Mouse (Mus musculus): ENCODE measurements at regions not wholly inside any gene's neighbourhood (a gene's known extent, or its start where the extent isn't known, plus 50 kb on each side); places are given as distances from the start of the nearest gene placed in this dataset.

DNA sequence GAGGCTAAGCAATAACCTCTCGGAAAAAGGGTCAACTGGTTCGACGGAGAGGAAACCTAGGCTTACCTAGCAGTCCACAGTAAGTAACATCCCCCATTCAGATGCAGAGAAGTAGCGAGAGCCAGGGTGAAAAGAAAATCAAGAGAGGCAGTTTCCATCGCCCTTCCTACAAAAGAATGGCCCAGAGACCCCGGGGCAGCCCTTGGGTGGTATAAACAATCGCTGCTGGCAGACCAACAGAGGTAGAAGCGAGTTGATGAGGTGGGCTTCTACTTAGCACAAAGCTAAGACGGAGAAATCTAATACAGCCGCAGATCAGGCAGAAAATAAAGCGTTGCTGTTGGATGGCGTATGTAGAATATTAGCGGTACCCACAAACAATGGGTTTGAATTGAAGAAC, 57.8 kb upstream of the Arl15 start:
- peak; percentile 31 for DNase-seq (ENCODE audit: low read depth, low spot score)

DNA sequence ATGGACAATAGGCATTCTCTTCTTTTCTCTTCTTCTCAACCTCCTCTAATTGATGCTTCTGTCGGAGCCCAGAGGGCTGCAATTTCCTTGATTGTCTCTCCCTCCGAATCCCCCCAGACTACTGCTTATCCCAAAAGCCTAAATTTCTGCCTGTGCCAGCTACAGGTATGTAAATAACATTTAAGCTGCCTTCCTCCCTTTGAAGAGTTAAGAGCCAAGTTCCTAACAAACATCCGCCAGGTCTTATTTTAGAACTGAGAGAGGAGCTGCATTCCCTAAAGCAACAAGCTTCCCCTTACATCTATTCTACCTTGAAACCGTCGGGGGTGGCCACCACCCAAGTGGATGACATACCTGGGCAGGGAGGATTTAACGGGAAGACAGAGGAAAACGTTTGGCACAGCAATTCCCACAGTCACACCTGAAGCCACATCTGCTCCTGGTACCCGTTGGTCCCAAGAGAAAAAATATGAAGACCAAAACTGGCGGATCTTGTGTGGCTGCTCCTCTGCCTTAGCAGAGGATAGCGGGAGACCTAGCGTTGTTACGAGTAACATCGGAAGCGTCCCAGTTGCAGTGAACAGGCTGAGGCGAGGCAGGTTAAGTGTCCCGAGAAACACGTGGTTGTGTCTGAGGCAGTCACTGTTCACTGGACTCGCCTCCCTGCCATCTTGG, 58.6 kb upstream of the Arl15 start:
- DNase-seq (ENCODE audit: low read depth, low spot score), result peak; percentile 60

DNA sequence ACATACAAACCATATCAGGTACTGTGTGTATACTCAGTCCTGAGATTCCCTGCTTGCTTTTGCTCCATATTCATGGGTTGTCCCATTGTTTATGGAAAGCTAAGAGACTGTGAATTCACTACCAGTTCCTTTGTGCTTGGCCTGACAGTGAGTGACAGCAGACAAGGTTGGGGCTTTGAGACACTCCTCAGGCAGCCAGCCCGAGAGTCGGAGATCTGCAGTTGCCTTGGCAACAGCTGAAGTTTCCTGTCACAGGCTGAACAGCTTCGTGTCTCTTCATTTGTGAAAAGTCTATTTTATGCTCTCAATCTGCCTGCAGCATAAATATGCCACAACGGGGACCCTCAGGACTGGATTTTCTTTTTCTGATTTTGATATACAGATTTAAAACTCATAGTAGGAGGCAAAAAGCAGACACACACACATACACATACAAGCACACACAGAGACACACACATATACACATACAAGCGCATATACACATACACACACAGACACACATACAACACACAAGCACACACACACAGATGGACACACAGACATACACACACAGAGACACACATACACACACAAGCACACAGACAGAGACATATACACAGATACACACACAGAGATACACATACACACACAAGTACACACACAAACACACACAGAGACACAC, 60.0 kb upstream of the Arl15 start:
- peak; percentile 84 for DNase-seq (ENCODE audit: low read depth, low spot score)

DNA sequence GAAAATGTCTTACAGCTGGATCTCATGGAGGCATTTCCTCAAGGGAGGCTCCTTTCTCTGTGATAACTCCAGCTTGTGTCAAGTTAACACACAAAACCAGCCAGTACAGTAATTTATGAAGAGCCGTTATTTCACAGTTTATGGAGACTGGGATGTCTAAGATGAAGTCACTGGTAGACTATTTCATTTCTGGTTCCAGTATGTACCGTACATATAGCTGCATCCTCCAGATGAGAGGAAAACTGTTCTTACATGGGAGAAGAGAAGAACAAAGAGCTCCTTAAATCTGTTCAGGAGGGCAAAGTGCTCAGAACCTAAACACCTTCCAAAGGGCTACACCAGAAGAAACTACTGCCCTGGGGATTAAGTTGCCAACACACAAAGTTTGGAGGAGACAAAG, 60.6 kb upstream of the Arl15 start:
- no peak for DNase-seq (ENCODE audit: low read depth, low spot score)

DNA sequence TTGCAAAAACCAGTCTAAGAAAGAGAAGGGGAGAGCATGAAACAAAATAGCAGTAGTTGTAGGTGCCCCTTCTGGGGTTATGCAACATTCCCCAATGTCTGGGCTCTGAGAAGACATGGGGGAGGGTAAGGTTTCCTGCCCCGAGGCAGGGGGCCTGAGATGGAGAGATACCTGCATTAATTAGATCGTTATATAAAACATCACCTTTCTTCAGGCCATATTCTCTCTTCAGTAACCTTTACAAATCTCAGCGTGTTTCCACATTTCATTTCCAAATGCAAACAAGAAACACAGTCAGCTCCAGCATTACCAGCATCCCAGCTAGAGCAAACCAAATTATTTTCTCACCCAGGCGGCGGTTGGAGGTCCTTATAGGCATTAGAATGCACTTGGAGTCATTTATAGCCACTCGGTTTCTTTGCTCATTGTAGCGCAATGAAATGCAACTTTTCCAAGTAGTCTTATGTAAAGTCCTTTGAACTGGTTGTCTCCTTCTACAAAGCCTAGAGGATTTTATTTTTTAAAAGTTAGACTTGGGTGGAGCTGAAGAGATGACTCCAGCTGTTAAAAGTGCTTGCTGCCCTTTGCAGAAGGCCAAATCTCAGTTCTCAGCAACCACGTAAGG, 63.4 kb upstream of the Arl15 start:
- DNase-seq (ENCODE audit: low read depth, low spot score), result peak; percentile 64

DNA sequence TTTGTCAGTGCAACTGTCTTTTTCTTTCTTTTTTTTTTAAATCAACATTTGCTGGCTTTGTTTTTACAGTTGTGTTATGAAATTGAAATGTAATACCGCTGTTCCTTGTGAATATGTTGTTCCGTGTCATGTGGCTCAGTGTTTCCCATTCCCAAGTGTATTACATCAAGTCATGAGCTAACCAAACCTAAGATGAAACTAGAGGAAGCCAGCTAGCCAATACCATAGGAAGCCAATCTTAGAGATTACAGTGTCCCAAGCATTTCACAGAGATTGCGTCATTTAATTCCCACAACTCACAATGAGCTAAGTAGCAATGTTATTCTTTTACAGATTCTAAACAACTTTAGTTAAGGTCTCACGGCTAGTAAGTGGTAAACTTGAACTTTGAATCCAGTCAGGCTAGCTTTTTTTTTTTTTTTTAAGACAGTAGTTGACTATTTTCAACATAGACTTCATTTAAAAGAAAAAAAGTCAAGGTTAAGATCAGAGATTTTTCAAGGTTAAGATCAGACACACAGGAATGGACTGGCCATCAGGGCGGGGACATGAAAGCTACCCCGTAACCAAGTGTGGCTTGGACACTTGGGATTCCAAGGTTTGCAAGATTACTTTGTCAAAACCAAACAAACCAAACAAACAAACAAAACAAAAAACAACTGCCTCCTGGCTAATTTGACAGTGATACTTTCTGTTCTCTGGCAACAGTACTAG, 64.1 kb upstream of the Arl15 start:
- DNase-seq (ENCODE audit: low read depth, low spot score), result peak; percentile 20

DNA sequence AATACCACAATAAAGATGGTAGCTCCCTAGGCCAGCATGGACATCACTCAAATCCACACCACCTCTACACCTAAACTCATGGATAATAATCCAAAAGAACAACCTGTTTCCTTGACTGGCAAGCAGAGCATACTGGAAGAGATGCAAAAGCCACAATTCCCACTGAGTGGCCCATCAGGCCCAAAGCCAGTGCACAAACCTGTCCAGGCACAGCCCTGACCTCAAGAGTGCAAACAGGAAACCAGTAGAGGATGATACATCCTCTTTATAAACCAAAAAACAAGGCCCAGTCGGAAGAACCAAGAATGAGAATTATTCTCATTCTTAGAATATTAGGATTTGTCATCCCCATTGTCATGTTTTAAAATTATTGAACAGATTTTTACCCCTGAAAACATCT, 64.7 kb upstream of the Arl15 start:
- DNase-seq (ENCODE audit: low read depth, low spot score), result no peak

DNA sequence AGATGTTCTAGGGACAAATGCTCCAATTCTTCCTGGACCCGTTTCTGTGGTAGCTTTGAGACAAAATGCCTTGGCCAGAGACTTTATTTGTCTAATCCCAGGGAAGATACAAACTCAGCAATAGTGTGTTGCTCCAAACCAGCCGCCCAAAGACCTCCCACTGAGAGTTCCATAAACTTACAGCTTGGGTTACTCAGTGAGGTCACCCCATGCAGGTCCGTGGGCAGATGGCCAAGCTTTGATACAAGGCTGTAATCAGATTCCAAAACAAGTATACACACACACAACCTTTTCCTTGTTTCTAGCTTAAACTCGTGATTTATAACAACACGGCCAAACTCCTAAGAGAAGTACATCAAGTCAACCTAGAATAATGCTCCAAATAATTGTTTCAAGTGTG, 64.6 kb upstream of the Hspb3 start:
- DNase-seq (ENCODE audit: low read depth, low spot score), result peak; percentile 42

DNA sequence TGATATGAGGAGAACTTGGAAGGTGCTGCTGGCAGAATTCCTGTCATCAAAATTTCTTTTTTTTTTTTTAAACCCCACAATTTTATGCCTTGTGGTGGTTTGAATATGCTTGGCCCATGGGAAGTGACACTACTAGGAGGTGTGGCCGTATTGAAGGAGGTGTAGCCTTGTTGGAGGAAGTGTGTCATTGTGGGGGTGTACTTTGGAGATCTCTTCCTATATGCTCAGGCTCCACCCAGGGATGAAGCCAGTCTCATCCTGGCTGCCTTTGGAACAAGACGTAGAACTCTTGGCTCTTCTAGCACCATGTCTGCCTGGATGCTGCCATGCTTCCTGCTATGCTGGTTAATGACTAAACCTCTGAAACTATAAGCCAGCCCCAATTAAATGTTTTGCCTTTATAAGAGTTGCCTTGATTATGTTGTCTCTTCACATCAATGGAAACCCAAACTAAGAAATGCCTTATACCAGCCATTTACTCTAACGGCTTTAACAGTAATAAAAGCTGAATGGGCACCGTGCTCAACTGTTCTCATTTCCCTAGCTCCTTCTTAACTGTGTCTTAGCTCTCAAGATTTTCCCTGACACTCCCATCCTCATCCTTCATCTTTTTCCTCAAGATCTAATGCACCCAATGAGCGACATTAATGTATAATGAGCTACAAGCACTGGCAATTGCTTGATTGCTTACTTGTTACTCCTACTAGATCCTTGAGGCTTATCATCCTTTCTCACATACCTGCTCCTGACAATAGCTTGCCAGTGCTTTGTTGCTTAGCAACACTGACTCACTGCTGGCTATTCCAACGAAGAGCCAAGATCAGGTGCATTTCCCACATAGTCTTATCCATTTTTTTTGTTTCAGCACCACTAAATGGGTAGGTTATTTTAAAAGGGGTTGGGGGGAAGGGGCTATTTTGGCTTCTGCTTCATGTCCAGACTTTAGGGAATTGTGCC, 61.7 kb upstream of the Hspb3 start:
- peak; percentile 90 for DNase-seq (ENCODE audit: low read depth, low spot score)

DNA sequence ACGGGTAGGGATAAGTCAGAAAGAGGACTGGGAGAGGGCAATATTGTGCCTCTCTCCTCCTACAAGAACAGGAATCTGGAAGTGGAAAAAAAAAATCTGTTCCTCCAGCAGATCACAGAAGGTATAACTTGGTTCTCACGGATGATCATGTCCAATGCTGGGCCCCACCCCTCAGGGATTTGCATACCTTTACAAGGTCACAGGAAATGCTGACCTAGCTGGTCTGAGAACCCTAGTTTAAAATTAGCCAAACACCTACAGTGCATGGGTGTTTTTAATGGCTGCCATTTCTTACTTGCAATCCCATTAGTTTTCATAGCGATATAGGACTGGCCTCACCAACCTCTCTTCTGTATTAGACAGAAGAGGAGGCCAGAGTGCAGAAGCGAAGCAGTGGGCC, 51.8 kb upstream of the Hspb3 start:
- DNase-seq (ENCODE audit: low read depth, low spot score), result peak; percentile 51

DNA sequence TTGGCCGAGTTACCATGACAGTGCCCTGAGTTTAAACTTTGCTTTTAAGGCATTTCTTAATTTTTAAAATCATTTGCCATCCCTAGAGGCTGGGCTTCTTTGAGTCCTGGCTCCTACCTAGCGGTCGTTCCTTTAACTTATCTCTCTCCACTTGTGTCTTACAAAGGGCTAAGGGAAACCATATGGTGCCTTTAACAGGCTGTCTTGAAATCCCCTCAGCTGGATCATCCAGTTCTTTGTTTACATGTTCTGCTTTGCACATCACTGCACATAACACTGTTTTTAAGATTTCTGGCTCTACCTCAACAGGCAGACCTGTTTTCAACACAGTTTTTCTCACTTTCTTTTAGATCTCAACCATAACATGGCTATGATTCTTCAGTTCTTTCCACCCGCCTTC, 50.4 kb upstream of the Hspb3 start:
- DNase-seq (ENCODE audit: low read depth, low spot score), result no peak

Measured in R1 (cell line).